Mouse (Mus musculus): ENCODE measurements around the gene Gm32717. TPM values are rescaled to one million over a fixed set of nuclear protein-coding genes. Genes with fewer than 3 reads are reported as not detected.
"Not testable (repeated sequence)": the region's sequence is repeated elsewhere in the genome, so short reads cannot be mapped to it uniquely, and the experiment has no call there.

The Gm32717 gene
- total and polyA plus RNA-seq, 3 experiments, result not detected

DNA sequence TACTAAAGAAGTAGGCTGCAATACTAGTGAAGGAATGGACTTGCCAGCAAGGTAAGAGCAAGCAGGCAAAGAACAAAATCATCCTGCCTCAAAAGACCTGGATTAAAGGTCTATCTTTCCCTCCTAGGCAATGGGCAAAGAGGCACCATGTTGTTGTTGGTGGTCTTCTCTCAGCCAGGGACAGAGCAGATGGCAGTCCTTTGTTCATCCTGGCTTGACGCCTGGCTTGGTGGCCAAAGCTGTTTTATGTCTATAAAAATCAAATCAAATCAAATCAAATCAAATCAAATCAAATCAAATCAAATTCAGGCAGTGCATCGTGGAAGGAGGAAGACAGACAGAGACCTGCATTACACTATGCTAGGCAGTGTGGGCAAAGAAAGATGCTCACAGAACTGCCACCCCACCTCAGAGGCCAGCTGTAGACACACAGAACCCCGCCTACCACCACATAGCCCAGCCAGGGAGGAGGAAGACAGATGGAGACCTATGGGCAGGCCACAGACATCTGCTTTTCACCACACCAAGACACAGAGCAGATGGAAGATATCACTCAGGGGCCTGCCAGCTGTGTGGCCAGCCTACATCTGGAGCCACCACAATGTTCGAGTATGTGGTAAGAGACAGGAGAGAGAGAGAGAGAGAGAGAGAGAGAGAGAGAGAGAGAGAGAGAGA is 24.7 kb downstream of the Gm32717 start:
- H3K36me3 ChIP-seq (replicated peaks); H3K4me3 ChIP-seq (ENCODE audit: low read depth, low read length); H3K27me3 ChIP-seq (ENCODE audit: insufficient read depth, low read length); H3K4me1 ChIP-seq (ENCODE audit: insufficient read depth, low read depth, low read length); H3K9me3 ChIP-seq (replicated peaks); DNase-seq (ENCODE audit: low spot score); ATAC-seq (ENCODE audit: extremely low read depth, insufficient number of reproducible peaks, low FRiP score, poor library complexity, severe bottlenecking): not testable (repeated sequence)

DNA sequence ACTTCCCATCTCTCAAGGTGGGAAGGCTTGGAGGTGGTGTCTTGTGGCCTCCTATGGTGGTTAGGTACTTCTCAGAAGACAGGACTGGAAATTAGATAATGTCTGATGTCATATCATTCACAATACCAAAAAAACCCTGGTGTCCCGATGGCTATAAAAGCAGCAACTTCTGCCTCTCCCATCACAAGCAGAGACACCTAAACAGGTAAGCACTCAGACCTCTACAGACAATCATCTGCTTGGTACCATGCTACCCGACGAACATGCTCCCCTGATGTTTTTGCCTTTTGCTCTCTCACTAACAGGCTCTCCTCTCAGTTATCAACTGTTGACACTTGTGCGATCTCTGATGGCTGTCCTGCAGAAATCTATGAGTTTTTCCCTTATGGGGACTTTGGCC is 35.9 kb downstream of the Gm32717 start, which contains the start of gene Il22:
Il22 (plus strand) TSS at position 301 of the 400 bp plus-strand sequence.
- ATAC-seq (ENCODE audit: extremely low read depth, insufficient number of reproducible peaks, low FRiP score, poor library complexity, severe bottlenecking) (no peak), DNase-seq (ENCODE audit: low spot score) (no peak)
- no peak for TF ChIP-seq GATA1 (IDR thresholded peaks at IDR 0.05; ENCODE audit: borderline replicate concordance, low read length)
- no peak for TF ChIP-seq POLR2AphosphoS5 (IDR thresholded peaks at IDR 0.05; ENCODE audit: insufficient replicate concordance, low read depth, low read length)
- no peak for TF ChIP-seq CTCF (IDR thresholded peaks at IDR 0.05; ENCODE audit: low read depth, low read length)
- TF ChIP-seq TAL1 (conservative IDR thresholded peaks at IDR 0.05; ENCODE audit: low read depth, low read length), result no peak
- no peak for TF ChIP-seq GATA2 (IDR thresholded peaks at IDR 0.05; ENCODE audit: borderline replicate concordance, low read depth, low read length)
- Histone ChIP-seq H3K9me3 (replicated peaks) (peaks cover 7% of the 10 kb centered on the region; the same call in 1 of the 2 replicates), H3K27me3 (ENCODE audit: insufficient read depth, low read length) (no peaks in the 10 kb centered on the region), H3K4me3 (ENCODE audit: low read depth, low read length) (no peak within 1 kb of the TSS), H3K36me3 (replicated peaks) (no peaks in the 10 kb centered on the region), H3K4me1 (ENCODE audit: insufficient read depth, low read depth, low read length) (no peaks in the 10 kb centered on the region)

DNA sequence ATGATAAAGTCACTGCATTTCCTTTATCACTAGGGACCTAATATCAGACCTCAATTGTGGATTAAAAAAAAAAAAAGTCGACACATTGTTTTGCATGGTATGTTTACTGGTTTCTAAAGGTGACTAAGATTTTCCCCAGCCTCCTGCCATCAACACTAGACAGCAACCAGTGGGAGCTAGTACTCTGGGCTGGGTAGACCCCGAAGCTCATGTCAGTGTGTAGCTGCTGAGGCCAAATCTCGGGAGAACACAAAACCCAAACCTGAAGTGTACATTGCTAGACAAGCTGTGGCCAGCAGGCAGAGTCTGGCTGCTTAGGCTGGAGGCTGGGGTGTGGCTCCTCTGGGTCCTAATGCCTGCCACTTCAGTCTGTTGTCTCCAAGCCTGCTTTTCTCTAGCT is 45.4 kb downstream of the Gm32717 start:
- ATAC-seq (ENCODE audit: extremely low read depth, insufficient number of reproducible peaks, low FRiP score, poor library complexity, severe bottlenecking); H3K4me1 ChIP-seq (ENCODE audit: insufficient read depth, low read depth, low read length); H3K9me3 ChIP-seq (replicated peaks); H3K4me3 ChIP-seq (ENCODE audit: low read depth, low read length); H3K36me3 ChIP-seq (replicated peaks); DNase-seq (ENCODE audit: low spot score); H3K27me3 ChIP-seq (ENCODE audit: insufficient read depth, low read length): not testable (repeated sequence)

Other genes starting within 250 kb of the Gm32717 start
- 17.4 and 19.6 TPM in 2 replicates for gene Mdm1, start 99.0 kb downstream of the Gm32717 start, total RNA-seq (2014; fragmentation: Nextera tagmentation)
- 30.2 and 30.6 TPM in 2 replicates for gene Mdm1, start 99.0 kb downstream of the Gm32717 start, total RNA-seq (2017)
- gene Mdm1, start 99.0 kb downstream of the Gm32717 start, polyA plus RNA-seq (2012), result 14.9 and 17.1 TPM in 2 replicates
- gene Il22, start 35.8 kb downstream of the Gm32717 start, total RNA-seq (2014; fragmentation: Nextera tagmentation), result not detected in 2 replicates
- gene Il22, start 35.8 kb downstream of the Gm32717 start, total RNA-seq (2017), result not detected in 2 replicates
- gene Il22, start 35.8 kb downstream of the Gm32717 start, polyA plus RNA-seq (2012), result not detected in 2 replicates
- gene Gm32802, start 17.9 kb upstream of the Gm32717 start, total RNA-seq (2014; fragmentation: Nextera tagmentation), result not detected in 2 replicates
- 0.17 TPM in 1 of 2 replicates, not detected in the other for gene Gm32802, start 17.9 kb upstream of the Gm32717 start, total RNA-seq (2017)
- gene Gm32802, start 17.9 kb upstream of the Gm32717 start, polyA plus RNA-seq (2012), result not detected in 2 replicates
- not detected in 2 replicates for gene Iltifb, start 54.3 kb upstream of the Gm32717 start, total RNA-seq (2014; fragmentation: Nextera tagmentation)
- gene Iltifb, start 54.3 kb upstream of the Gm32717 start, total RNA-seq (2017), result not detected in 2 replicates
- gene Iltifb, start 54.3 kb upstream of the Gm32717 start, polyA plus RNA-seq (2012), result not detected in 2 replicates
- not detected in 2 replicates for gene Gm9040, start 86.2 kb upstream of the Gm32717 start, total RNA-seq (2014; fragmentation: Nextera tagmentation)
- 0.05 and 0.12 TPM in 2 replicates for gene Gm9040, start 86.2 kb upstream of the Gm32717 start, total RNA-seq (2017)
- gene Gm9040, start 86.2 kb upstream of the Gm32717 start, polyA plus RNA-seq (2012), result not detected in 2 replicates
- gene Gm9044, start 91.6 kb upstream of the Gm32717 start, total RNA-seq (2014; fragmentation: Nextera tagmentation), result not detected in 2 replicates
- 0.05 and 0.12 TPM in 2 replicates for gene Gm9044, start 91.6 kb upstream of the Gm32717 start, total RNA-seq (2017)
- gene Gm9044, start 91.6 kb upstream of the Gm32717 start, polyA plus RNA-seq (2012), result not detected in 2 replicates
- gene Gm9045, start 97.1 kb upstream of the Gm32717 start, total RNA-seq (2014; fragmentation: Nextera tagmentation), result not detected in 2 replicates
- gene Gm9045, start 97.1 kb upstream of the Gm32717 start, total RNA-seq (2017), result 0.22 TPM in 1 of 2 replicates, not detected in the other
- gene Gm9045, start 97.1 kb upstream of the Gm32717 start, polyA plus RNA-seq (2012), result 0.03 TPM in 1 of 2 replicates, not detected in the other
- gene Gm9046, start 102.5 kb upstream of the Gm32717 start, total RNA-seq (2014; fragmentation: Nextera tagmentation), result not detected in 2 replicates
- gene Gm9046, start 102.5 kb upstream of the Gm32717 start, total RNA-seq (2017), result 0.05 TPM in 1 of 2 replicates, not detected in the other
- not detected in 2 replicates for gene Gm9046, start 102.5 kb upstream of the Gm32717 start, polyA plus RNA-seq (2012)
- gene Gm9048, start 107.9 kb upstream of the Gm32717 start, total RNA-seq (2014; fragmentation: Nextera tagmentation), result not detected in 2 replicates
- gene Gm9048, start 107.9 kb upstream of the Gm32717 start, total RNA-seq (2017), result not detected in 2 replicates
- gene Gm9048, start 107.9 kb upstream of the Gm32717 start, polyA plus RNA-seq (2012), result not detected in 2 replicates
- gene Gm9049, start 113.3 kb upstream of the Gm32717 start, total RNA-seq (2014; fragmentation: Nextera tagmentation), result not detected in 2 replicates
- gene Gm9049, start 113.3 kb upstream of the Gm32717 start, total RNA-seq (2017), result 0.22 TPM in 1 of 2 replicates, not detected in the other
- gene Gm9049, start 113.3 kb upstream of the Gm32717 start, polyA plus RNA-seq (2012), result 0.03 TPM in 1 of 2 replicates, not detected in the other
- not detected in 2 replicates for gene Ifng, start 200.3 kb upstream of the Gm32717 start, total RNA-seq (2014; fragmentation: Nextera tagmentation)
- gene Ifng, start 200.3 kb upstream of the Gm32717 start, total RNA-seq (2017), result not detected in 2 replicates
- not detected in 2 replicates for gene Ifng, start 200.3 kb upstream of the Gm32717 start, polyA plus RNA-seq (2012)